Mouse (Mus musculus) monocyte, adult 5-6 weeks (primary cell): ENCODE data around the gene Psmb8. TPM values are rescaled to one million over a fixed set of nuclear protein-coding genes. Genes with fewer than 3 reads are reported as not detected.

Experiments
- ATAC-seq: fragments of 153-309, 156-312 bp; replicated peaks from 2 replicates; pipeline ENCODE4 v1.8.0; 2017; ENCODE audit warnings: mild to moderate bottlenecking; ENCODE audit not compliant: low TSS enrichment, insufficient number of reproducible peaks, severe bottlenecking, poor library complexity, low FRiP score
- total RNA-seq: library from RNA; stranded (forward); fragments of 200-1000, 200-491, 200-594 nt; gene quantifications from 3 replicates; pipeline ENCODE4 v1.2.3, GENCODE M21; 2017

The Psmb8 gene
- total RNA-seq, 1 experiment from 2014 or later = 466 TPM

- no peak for ATAC-seq
Measured at GRCm38 (mm10) chr17:34236691-34237090, 39.2 kb downstream of the Psmb8 start.

GRCm38 (mm10) chr17:34237741-34238140 is 40.2 kb downstream of the Psmb8 start:
- no peak for ATAC-seq

DNA sequence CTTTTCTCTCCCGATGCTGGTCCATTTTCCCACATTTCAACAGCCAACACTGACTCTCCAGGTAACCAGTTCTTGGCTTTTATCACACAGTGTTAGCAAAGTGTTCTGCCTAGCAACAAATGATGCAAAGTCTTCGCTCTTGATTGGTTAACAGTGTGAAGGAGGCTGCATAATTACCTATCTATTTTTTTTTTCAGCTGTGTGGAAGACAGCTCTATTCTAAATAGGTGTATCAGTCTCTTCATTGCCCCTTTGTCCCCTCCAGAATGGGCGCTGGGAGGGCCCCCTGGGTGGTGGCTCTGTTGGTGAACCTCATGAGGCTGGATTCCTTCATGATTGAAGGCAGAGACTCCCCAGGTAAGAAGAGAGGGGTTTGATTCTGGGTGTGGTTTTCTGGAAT is 41.2 kb downstream of the Psmb8 start, which contains the start of gene H2-Ob:
Gene H2-Ob (plus strand): TSS at position 198 of the 400 bp plus-strand sequence.
- ATAC-seq = peak; percentile 23; the same call in 1 of the 2 replicates

DNA sequence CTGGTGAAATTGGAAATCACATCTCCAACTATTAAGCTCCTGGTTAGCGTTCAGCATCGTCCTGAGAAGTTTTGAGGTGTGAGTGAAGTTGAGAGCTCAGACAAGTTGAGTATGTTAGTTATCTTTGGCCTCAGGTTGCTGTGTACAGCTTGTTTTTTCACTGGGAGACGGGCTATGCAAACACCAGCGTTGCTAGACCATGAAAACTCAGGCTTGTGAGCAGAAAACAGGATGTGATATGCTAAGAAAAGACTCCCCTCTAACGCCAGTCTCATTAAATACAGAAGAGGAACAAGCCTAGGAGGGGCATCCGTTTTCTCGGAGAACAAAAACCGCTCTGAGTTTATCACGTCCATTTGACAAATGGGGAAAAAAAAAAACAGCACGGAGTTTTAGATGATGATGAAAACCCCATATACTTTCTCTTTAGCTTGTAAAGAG is 42.1 kb downstream of the Psmb8 start:
- peak; percentile 56 for ATAC-seq

GRCm38 (mm10) chr17:34240366-34240765 is 42.8 kb downstream of the Psmb8 start:
- no peak for ATAC-seq

DNA sequence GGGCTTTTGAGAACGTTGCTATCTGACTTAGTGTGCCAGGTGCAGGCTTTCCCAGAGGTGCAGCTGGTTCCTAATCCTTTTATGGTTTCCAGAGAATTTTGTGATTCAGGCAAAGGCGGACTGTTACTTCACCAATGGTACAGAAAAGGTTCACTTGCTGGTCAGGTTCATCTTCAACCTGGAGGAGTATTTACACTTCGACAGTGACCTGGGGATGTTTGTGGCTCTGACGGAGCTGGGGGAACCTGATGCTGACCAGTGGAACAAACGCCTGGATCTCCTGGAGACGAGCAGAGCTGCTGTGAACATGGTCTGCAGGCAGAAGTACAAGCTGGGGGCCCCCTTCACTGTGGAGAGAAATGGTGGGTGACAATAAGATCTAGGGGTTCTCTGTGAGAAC is 43.4 kb downstream of the Psmb8 start:
- ATAC-seq = no peak

DNA sequence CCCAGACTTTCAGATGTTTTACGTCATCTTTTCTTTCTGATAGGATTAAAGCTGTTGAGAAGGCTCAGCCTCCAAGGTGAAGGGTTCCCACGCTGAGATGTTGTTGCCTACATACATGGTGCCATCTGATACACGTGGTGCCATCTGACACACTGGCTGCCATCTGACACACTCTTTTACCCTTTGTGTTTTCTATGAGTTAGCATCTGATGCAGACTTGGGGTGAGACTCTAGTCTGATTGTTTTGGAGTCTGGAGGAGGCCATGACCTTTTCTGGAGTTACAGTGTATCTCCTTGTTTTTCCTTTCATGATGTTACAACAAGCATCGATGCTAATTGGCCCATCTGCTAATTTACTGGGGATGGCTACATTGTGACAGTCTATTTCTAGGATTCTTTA is 47.1 kb downstream of the Psmb8 start:
- no peak for ATAC-seq

DNA sequence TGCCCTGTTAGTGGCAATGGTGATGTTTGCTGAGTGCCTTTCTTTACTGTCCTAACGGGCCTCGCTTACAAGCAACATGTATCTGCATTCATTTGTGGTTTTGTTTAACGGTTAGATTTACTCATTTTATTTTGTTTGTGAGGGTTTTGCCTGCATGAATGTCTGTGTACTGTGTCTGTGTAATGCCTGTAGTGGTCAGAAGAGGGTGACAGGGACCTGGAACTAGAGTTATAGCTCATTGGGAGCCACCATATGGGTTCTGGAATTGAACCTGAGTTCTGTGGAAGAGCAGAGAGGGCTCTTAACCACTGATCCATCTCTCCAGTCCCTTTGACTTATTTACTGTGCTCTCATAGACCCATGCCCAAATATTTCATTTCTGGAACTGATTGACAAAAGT is 49.5 kb downstream of the Psmb8 start:
- no peak for ATAC-seq

DNA sequence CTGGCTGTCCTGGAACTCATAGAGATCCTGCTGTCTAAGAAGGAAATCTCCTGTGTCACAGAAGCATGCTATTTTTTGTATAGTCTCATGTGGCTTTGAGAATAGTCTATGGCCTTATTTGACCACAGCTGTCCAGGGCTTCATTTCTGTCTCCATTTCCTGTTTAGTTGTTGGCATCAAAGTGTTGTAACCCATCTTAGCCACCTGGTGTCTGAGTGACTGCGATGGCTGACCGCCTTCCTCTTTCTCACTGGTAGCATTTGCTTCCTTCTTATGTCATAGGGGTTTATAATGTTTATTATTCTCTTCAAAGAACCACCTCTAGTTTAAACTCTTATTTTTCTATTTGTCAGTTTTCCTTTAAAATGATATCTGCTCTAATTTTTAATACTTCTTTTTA is 51.2 kb downstream of the Psmb8 start:
- ATAC-seq = peak; percentile 76

GRCm38 (mm10) chr17:34249361-34249760 is 51.8 kb downstream of the Psmb8 start:
- no peak for ATAC-seq

GRCm38 (mm10) chr17:34249878-34250277 is 52.4 kb downstream of the Psmb8 start:
- ATAC-seq = peak; percentile 70

Other genes with a start within 250 kb of the Psmb8 start
- gene B3galt4, start 246.2 kb upstream of the Psmb8 start, total RNA-seq = 2.6 to 4.6 TPM (median 3.5 TPM) in 3 replicates
- 16.8 to 32.7 TPM (median 25.1 TPM) in 3 replicates for gene Vps52, start 241.9 kb upstream of the Psmb8 start, total RNA-seq
- 765 to 894 TPM (median 817 TPM) in 3 replicates for gene Rps18, start 241.7 kb upstream of the Psmb8 start, total RNA-seq
- 3,712 to 3,894 TPM (median 3,837 TPM) in 3 replicates for gene H2-K1, start 197.4 kb upstream of the Psmb8 start, total RNA-seq
- 10.9 to 15.5 TPM (median 15.1 TPM) in 3 replicates for gene Ring1, start 173.0 kb upstream of the Psmb8 start, total RNA-seq
- gene H2-Ke6, start 169.7 kb upstream of the Psmb8 start, total RNA-seq = 77.7 to 117 TPM (median 111 TPM) in 3 replicates
- gene Slc39a7, start 166.0 kb upstream of the Psmb8 start, total RNA-seq = 105 to 116 TPM (median 115 TPM) in 3 replicates
- 34.6 to 41.0 TPM (median 40.7 TPM) in 3 replicates for gene Rxrb, start 165.9 kb upstream of the Psmb8 start, total RNA-seq
- gene Col11a2, start 158.3 kb upstream of the Psmb8 start, total RNA-seq = 1.5 to 11.2 TPM (median 4.7 TPM) in 3 replicates
- 7.8 to 18.9 TPM (median 17.6 TPM) in 3 replicates for gene H2-Oa, start 105.4 kb upstream of the Psmb8 start, total RNA-seq
- 55.9 to 84.5 TPM (median 72.8 TPM) in 3 replicates for gene H2-DMa, start 78.2 kb upstream of the Psmb8 start, total RNA-seq
- gene Brd2, start 75.1 kb upstream of the Psmb8 start, total RNA-seq = 374 to 583 TPM (median 393 TPM) in 3 replicates
- 71.7 to 98.5 TPM (median 90.4 TPM) in 3 replicates for gene H2-DMb2, start 54.4 kb upstream of the Psmb8 start, total RNA-seq
- gene H2-DMb1, start 44.6 kb upstream of the Psmb8 start, total RNA-seq = 48.2 to 62.0 TPM (median 61.5 TPM) in 3 replicates
- 145 to 195 TPM (median 175 TPM) in 3 replicates for gene Tap1, start 10.2 kb upstream of the Psmb8 start, total RNA-seq
- gene Psmb9, start 10.0 kb upstream of the Psmb8 start, total RNA-seq = 119 to 198 TPM (median 134 TPM) in 3 replicates
- gene Tap2, start 5.8 kb downstream of the Psmb8 start, total RNA-seq = 87.6 to 119 TPM (median 96.6 TPM) in 3 replicates
- 59.1 to 84.6 TPM (median 63.2 TPM) in 3 replicates for gene H2-Ob, start 41.2 kb downstream of the Psmb8 start, total RNA-seq
- 588 to 931 TPM (median 911 TPM) in 3 replicates for gene H2-Ab1, start 60.0 kb downstream of the Psmb8 start, total RNA-seq
- gene H2-Aa, start 90.1 kb downstream of the Psmb8 start, total RNA-seq = 387 to 602 TPM (median 587 TPM) in 3 replicates
- 415 to 638 TPM (median 573 TPM) in 3 replicates for gene H2-Eb1, start 108.1 kb downstream of the Psmb8 start, total RNA-seq
- 4.9 to 11.5 TPM (median 8.6 TPM) in 3 replicates for gene H2-Eb2, start 127.9 kb downstream of the Psmb8 start, total RNA-seq
- 0.76 TPM in 1 of 3 replicates, not detected in the others for gene Btnl2, start 157.1 kb downstream of the Psmb8 start, total RNA-seq
- 0.19 TPM in 1 of 3 replicates, not detected in the others for gene Btnl1, start 179.4 kb downstream of the Psmb8 start, total RNA-seq
- gene BC051142, start 201.1 kb downstream of the Psmb8 start, total RNA-seq = 2.6 to 4.7 TPM in 2 of 3 replicates, not detected in the other